Mouse (Mus musculus): ENCODE measurements around the gene Gm13277.
"Not testable (repeated sequence)": the region's sequence is repeated elsewhere in the genome, so short reads cannot be mapped to it uniquely, and the experiment has no call there.

- not testable (repeated sequence) for TF ChIP-seq CTCF, EP300 (IDR thresholded peaks at IDR 0.05)
These were observed 6.6 kb upstream of the Gm13277 start, which contains the start of gene Ifnz for GRCm38 (mm10) chr4:88781831-88782230.

Data from lung, postnatal 0 days (tissue).